Mouse (Mus musculus): ENCODE results near the gene Pts.

DNA sequence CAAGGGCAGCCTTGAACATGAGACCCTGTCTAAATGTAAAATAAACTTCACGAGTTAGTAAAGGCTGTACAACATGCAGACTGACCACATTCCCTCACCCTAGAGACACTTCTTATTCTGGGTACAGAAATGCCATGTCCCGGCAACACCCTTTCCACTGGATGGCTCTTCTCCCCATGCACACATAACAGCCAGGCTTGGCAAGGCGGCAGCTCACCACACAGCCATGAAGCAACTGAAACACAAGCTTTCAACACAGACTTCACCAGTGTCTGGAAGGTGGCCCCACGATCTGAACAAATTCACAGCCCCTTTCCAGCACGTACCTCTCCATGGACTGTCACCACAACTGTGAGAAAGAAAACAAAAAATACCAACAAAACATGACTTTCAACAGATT lies 3.6 kb downstream of the Pts start:
- TF ChIP-seq CTCF (IDR thresholded peaks at IDR 0.05; ENCODE audit: borderline replicate concordance, insufficient read depth, low read length) (no peak), POLR2A (IDR thresholded peaks at IDR 0.05; ENCODE audit: low read depth, low read length) (no peak)

All from embryonic fibroblast, embryonic 13.5 days (primary cell).